Mouse (Mus musculus): ENCODE results near the gene Muc16. TPM values are rescaled to one million over a fixed set of nuclear protein-coding genes. Genes with fewer than 3 reads are reported as not detected.

The Muc16 gene
- polyA plus RNA-seq (2011; ENCODE audit: insufficient read length, low read depth, missing spikeins), result 0.17 and 0.18 TPM in 2 replicates

DNA sequence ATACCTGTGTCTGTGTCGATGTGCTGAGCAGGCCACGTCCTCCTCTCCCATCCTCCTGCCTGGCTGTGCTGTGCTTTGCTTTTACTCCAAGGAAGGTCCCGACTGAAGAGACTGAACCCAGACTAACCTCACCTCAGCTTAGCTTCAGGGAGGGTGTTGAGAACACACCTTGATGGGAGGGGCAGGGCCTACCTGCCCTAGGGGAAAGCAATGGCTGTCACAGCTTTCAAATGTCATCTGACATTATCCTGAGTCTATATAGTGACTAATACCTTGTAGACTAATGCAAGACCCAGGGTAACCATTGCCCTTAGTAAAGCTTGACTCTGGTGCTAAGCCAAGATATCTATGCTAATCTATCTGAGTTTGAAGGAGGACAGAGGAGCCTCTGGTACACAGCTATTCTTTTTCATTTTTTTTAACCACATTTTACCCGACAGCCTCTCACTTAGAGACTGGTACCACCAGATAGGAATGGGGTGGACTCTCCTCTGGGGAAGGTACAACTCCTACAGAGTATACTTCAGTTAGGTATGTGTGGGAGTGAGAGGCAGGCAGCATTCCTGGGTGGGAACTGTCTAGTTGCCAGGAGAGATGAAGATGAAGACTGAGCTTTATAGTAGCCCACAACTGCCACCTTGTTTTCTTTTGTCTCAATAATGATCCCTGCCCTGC, at the start of gene Muc16:
Gene Muc16 (minus strand): TSS at position 51 of the 675 bp plus-strand sequence.
- H3K4me1 ChIP-seq (ENCODE audit: control insufficient read depth, insufficient read depth, low read length), result no peaks in the 10 kb centered on the region
- no peak within 1 kb of the TSS for H3K27ac ChIP-seq (ENCODE audit: insufficient read depth, low read length)
- no peak within 1 kb of the TSS for H3K4me3 ChIP-seq (ENCODE audit: insufficient read depth, low read length)
- TF ChIP-seq POLR2A (IDR thresholded peaks at IDR 0.05; ENCODE audit: low read depth, low read length), result no peak
- TF ChIP-seq CTCF (IDR thresholded peaks at IDR 0.05; ENCODE audit: borderline replicate concordance, insufficient read depth, low read length), result no peak

DNA sequence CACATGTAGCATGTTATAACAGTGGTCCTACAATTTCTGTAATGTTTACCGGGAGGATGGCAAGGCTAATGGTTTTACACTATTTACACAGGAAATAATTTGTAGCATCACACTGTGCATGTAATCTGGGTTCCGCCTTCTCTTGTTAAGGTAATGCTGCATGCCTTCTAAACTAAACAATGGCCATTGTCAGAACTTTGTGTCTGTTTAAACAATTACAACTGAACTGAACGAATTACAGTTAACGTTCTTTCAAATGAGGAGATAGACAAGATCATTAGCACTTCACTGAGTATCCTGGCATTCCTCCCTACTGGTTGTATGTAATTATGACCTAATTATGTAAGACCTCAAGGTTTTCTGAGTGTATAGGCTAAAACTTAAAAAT, 48.4 kb upstream of the Muc16 start:
- TF ChIP-seq CTCF (IDR thresholded peaks at IDR 0.05; ENCODE audit: borderline replicate concordance, insufficient read depth, low read length) (no peak), POLR2A (IDR thresholded peaks at IDR 0.05; ENCODE audit: low read depth, low read length) (no peak)
- Histone ChIP-seq H3K27ac (ENCODE audit: insufficient read depth, low read length) (no peak overlapping the region), H3K4me3 (ENCODE audit: insufficient read depth, low read length) (no peak overlapping the region), H3K4me1 (ENCODE audit: control insufficient read depth, insufficient read depth, low read length) (no peaks in the 10 kb centered on the region)

DNA sequence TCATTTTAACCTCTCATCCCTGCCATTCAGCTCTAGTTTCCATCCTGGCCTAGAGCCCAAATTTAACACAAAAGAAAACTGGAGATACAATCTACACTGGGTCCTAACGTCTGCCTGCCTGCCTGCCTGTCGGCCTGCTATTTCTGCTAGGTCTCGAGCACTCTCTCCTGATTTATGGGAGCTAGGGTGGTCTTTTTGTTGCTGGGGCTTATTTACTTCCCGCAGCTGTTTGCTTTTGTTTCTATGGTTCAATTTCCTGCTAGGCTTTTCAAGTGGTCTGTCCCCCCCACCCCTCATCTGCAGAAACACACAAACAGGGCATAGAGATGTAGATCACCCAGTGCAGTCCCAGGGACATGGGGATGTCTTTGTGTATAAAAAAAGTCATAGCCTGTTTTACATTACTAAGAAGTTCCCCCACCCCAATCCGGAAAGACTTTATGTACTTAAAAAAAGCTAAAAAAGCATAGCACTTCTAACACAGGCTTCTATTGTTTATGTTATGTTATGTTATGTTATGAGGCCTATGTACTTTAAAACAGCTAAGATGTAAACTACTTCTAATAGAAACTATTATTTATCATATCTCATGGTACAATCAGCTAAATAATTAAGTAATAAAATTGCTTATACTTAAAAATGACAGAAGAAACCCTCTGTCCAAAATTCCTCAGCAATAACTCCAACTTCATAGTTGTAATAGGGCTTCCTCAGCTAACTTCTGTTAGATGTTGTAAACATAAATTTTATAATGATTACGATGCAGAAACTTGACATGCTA, 47.8 kb upstream of the Muc16 start:
- Histone ChIP-seq H3K27ac (ENCODE audit: insufficient read depth, low read length) (no peak overlapping the region), H3K4me1 (ENCODE audit: control insufficient read depth, insufficient read depth, low read length) (no peaks in the 10 kb centered on the region), H3K4me3 (ENCODE audit: insufficient read depth, low read length) (no peak overlapping the region)
- TF ChIP-seq CTCF (IDR thresholded peaks at IDR 0.05; ENCODE audit: borderline replicate concordance, insufficient read depth, low read length) (no peak), POLR2A (IDR thresholded peaks at IDR 0.05; ENCODE audit: low read depth, low read length) (no peak)

DNA sequence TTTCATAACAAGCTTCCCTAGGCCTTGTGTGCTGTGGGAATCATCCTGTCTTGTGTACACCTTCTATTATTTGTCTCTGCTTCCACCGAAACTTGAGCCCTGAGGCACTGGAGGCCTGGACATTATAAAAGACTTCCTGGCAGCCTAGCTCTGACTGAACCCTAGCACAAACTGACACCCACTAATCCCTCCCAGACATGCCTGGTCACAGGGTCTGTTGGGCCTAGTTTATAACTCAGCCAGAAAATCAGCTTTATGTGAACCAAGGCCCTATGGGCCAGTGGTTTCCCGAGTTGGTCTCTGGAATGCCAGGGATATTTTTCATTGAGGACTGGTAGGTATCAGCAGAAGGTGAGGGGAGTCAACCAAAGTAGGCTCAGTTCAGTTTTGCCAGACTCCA, 46.7 kb upstream of the Muc16 start:
- H3K4me3 ChIP-seq (ENCODE audit: insufficient read depth, low read length), result no peak overlapping the region
- no peaks in the 10 kb centered on the region for H3K4me1 ChIP-seq (ENCODE audit: control insufficient read depth, insufficient read depth, low read length)
- no peak for TF ChIP-seq CTCF (IDR thresholded peaks at IDR 0.05; ENCODE audit: borderline replicate concordance, insufficient read depth, low read length)
- TF ChIP-seq POLR2A (IDR thresholded peaks at IDR 0.05; ENCODE audit: low read depth, low read length), result no peak
- H3K27ac ChIP-seq (ENCODE audit: insufficient read depth, low read length), result no peak overlapping the region

DNA sequence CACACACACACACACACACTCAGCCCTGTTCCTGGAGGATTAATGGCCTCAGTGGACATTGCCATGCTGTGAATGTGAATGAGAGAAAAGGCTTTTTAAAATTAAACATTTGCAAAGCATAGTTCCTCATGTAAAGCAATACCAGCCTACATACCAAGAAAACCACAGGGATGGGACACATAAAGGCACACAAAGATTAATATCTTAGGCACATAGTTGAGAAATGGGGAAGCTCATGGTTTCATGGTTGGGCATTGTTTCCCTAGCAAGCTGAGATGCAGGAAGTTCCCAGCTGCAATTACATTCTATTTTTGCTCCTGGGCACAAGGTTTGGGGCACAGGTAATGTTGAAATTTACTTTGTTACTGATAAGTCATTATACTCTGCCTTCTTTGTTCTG, 31.3 kb upstream of the Muc16 start:
- TF ChIP-seq POLR2A (IDR thresholded peaks at IDR 0.05; ENCODE audit: low read depth, low read length), result no peak
- no peak for TF ChIP-seq CTCF (IDR thresholded peaks at IDR 0.05; ENCODE audit: borderline replicate concordance, insufficient read depth, low read length)
- no peak overlapping the region for H3K4me3 ChIP-seq (ENCODE audit: insufficient read depth, low read length)
- no peak overlapping the region for H3K27ac ChIP-seq (ENCODE audit: insufficient read depth, low read length)
- H3K4me1 ChIP-seq (ENCODE audit: control insufficient read depth, insufficient read depth, low read length), result no peaks in the 10 kb centered on the region

DNA sequence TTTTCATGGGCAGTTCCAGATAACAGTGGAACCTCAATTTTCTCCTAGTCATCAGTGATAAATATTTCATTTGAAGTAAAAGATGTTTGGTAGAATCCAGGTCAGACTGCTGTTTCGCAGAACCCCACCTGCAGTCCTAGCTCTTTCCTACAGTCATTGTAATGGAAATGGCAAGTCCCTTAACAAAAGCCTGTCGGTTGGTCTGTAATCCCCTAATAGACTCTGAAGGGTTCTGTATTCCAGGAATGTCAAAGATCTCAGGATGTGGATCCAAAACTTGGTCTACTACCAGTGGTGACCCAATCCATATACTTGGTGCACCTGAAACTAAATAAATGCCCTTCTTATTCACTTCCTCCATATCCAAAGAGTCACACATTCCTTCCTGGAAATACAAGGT, 76.0 kb downstream of the Muc16 start:
- TF ChIP-seq CTCF (IDR thresholded peaks at IDR 0.05; ENCODE audit: borderline replicate concordance, insufficient read depth, low read length) (no peak), POLR2A (IDR thresholded peaks at IDR 0.05; ENCODE audit: low read depth, low read length) (no peak)
- H3K27ac ChIP-seq (ENCODE audit: insufficient read depth, low read length), result no peak overlapping the region
- H3K4me1 ChIP-seq (ENCODE audit: control insufficient read depth, insufficient read depth, low read length), result no peaks in the 10 kb centered on the region
- H3K4me3 ChIP-seq (ENCODE audit: insufficient read depth, low read length), result no peak overlapping the region

DNA sequence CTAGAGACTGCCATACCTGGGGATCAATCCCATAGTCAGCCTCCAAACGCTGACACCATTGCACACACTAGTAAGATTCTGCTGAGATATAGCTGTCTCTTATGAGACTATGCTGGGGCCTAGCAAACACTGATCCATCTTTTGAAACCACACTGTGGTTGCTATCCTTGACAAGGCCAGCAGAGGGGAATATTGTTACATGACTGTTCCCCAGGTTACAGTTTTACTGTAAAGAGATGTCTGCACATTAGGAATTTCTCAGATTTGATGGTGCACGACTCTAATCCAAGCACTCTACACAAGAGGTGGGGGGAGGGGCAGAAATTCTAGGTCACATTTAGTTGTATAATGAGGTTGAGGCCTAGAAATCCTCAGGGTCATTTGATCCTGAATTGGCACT, 166.2 kb downstream of the Muc16 start:
- H3K4me1 ChIP-seq (ENCODE audit: control insufficient read depth, insufficient read depth, low read length), result no peaks in the 10 kb centered on the region
- no peak for TF ChIP-seq POLR2A (IDR thresholded peaks at IDR 0.05; ENCODE audit: low read depth, low read length)
- TF ChIP-seq CTCF (IDR thresholded peaks at IDR 0.05; ENCODE audit: borderline replicate concordance, insufficient read depth, low read length), result no peak

DNA sequence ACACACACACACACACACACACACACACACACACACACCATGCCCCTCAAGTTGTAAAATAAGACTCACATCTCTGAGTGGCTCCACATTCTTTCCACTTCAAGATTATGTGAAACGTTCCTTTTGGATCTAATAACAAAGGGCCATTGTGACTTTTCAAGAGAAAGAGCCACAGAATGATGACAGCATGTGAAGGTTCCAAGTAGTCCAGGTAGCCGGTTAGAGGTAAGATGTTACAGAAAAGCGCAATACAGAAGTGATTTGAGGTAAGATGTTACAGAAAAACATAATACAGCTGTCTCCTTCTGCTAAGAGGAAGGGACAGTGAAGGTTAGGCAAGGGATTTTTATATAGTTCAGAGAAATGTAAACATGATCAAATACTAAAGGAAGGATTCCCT, 196.2 kb downstream of the Muc16 start, which contains the start of the genes Zfp558 and Mbd3l1:
Gene Zfp558 (minus strand): TSS at position 101 of the 400 bp plus-strand sequence.
Gene Mbd3l1 (plus strand): TSS at position 192 of the 400 bp plus-strand sequence.
- TF ChIP-seq CTCF (IDR thresholded peaks at IDR 0.05; ENCODE audit: borderline replicate concordance, insufficient read depth, low read length) (no peak), POLR2A (IDR thresholded peaks at IDR 0.05; ENCODE audit: low read depth, low read length) (no peak)
- H3K4me3 ChIP-seq (ENCODE audit: insufficient read depth, low read length), result no peak within 1 kb of the TSS
- H3K4me1 ChIP-seq (ENCODE audit: control insufficient read depth, insufficient read depth, low read length), result no peaks in the 10 kb centered on the region
- H3K27ac ChIP-seq (ENCODE audit: insufficient read depth, low read length), result no peak within 1 kb of the TSS

More for the DNA sequence above, 166.2 kb downstream of the Muc16 start:
- no peak overlapping the region for H3K27ac ChIP-seq (ENCODE audit: insufficient read depth, low read length)
- no peak overlapping the region for H3K4me3 ChIP-seq (ENCODE audit: insufficient read depth, low read length)

DNA sequence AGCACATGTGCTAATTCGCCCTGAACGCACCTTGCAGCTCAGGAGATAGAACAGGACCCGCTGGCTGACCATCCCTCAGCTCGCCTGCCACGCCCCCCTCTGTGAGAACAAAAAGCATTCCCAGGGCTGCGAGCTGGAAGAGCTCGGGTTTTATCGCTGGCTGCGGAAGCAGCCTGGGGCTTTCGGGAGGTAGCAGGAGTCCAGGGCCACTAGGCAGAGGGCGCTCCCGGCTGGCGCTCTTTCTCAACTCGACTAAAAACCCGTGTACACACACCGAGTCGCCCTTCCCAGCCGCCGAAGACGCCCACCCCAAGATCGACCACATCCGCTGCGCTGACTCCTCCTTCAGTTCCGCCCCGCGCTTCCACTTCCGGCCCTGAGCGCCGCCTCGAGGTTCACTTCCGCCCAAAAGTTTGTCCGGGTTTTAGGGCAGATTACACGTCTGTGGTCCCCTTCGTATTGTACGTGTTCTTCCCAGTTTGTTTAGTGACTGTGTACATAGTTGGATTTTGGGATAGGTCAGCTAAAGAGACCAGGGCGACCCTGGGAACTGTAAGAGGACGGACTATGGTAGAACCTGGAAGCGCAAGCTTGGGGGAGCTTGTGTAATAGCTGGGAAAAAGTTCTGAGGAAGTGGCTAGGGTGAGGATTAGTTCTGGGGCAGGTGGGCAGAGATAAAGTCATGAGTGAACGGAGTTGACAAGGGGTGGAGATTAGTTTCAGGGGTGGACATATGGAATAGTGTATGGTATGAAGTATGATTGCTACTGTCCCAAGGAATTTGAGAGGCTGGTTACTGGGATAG, 200.8 kb downstream of the Muc16 start:
- Histone ChIP-seq H3K27ac (ENCODE audit: insufficient read depth, low read length) (peak overlapping the region; percentile 37), H3K4me3 (ENCODE audit: insufficient read depth, low read length) (peak overlapping the region; percentile 71), H3K4me1 (ENCODE audit: control insufficient read depth, insufficient read depth, low read length) (no peaks in the 10 kb centered on the region)
- TF ChIP-seq CTCF (IDR thresholded peaks at IDR 0.05; ENCODE audit: borderline replicate concordance, insufficient read depth, low read length) (no peak), POLR2A (IDR thresholded peaks at IDR 0.05; ENCODE audit: low read depth, low read length) (peak; percentile 77; the same call in 1 of the 2 replicates)
